In genomic region chr8:13541526-13541925, GRCm38 (mm10) we compare ENCODE assay signal across 25 mouse cellular contexts. TPM values are rescaled to one million over a fixed set of nuclear protein-coding genes. Genes with fewer than 3 reads are reported as not detected.
DNase-seq lines count a peak whose midpoint lies in the region.
"Had no signal": no experiment of that assay in that cellular context is flagged by ENCODE, and none has a peak within 500 bp of the region (broad histone marks: within the 10 kb centered on the region; RNA-seq: fewer than 3 reads in every experiment).

No protein-coding gene starts in this region.

- H3K4me1 ChIP-seq in midbrain, embryonic 10.5 days = no peaks in the 10 kb centered on the region
- H3K4me1 ChIP-seq: embryonic facial prominence, embryonic 10.5 days; embryonic facial prominence, embryonic 12.5 days; forebrain, embryonic 13.5 days; forebrain, embryonic 15.5 days had no signal

- no peaks in the 10 kb centered on the region for H3K36me3 ChIP-seq in midbrain, embryonic 10.5 days
- H3K36me3 ChIP-seq: embryonic facial prominence, embryonic 10.5 days; embryonic facial prominence, embryonic 12.5 days; forebrain, embryonic 15.5 days; G1E had no signal

- peak; percentile 77 for DNase-seq in ES-CJ7 (ENCODE audit: low read depth, low spot score)
- peak; percentile 22 for DNase-seq in MN1 (ENCODE audit: low spot score)
- peak; percentile 88 for DNase-seq in ZHBTc4 (ENCODE audit: low read depth, low spot score)
- DNase-seq in midbrain, embryonic 10.5 days (ENCODE audit: low spot score) = no peak
- DNase-seq in thymus, postnatal 10 days (ENCODE audit: low spot score in 2 of 2) = no peak
- DNase-seq: adrenal gland, adult 2 months; adrenal gland, postnatal 10 days; adrenal gland, postnatal 25 days; B cell, adult 2 months; cerebellum, adult 11 months; cerebellum, adult 18-20 months; cerebellum, adult 9-10 months; cerebellum, postnatal 10 days; cerebellum, postnatal 25 days; forebrain, postnatal 0 days had no signal

- H3K27ac ChIP-seq in midbrain, embryonic 10.5 days (replicated peaks) = no peak overlapping the region
- H3K27ac ChIP-seq: embryonic facial prominence, embryonic 10.5 days; embryonic facial prominence, embryonic 12.5 days; forebrain, embryonic 13.5 days; forebrain, embryonic 15.5 days had no signal

- H3K27me3 ChIP-seq in midbrain, embryonic 10.5 days (ENCODE audit: low read depth, poor library complexity, severe bottlenecking) = no peaks in the 10 kb centered on the region
- H3K27me3 ChIP-seq: CH12.LX; embryonic facial prominence, embryonic 12.5 days; forebrain, embryonic 13.5 days; forebrain, embryonic 15.5 days had no signal

- no peak overlapping the region for H3K4me3 ChIP-seq in midbrain, embryonic 10.5 days
- H3K4me3 ChIP-seq: embryonic facial prominence, embryonic 10.5 days; embryonic facial prominence, embryonic 12.5 days; forebrain, embryonic 13.5 days; forebrain, embryonic 15.5 days had no signal

- peaks cover 13% of the 10 kb centered on the region for H3K9me3 ChIP-seq in midbrain, embryonic 10.5 days (replicated peaks)
- H3K9me3 ChIP-seq: embryonic facial prominence, embryonic 12.5 days; G1E had no signal

- 72% methylated on average over 5 of the region's 5 CpGs for WGBS in midbrain, embryonic 10.5 days

RNA-seq across cellular contexts. Expression of gene 1700029H14Rik, which starts 20.7 kb away (rescaled TPM):
- polyA plus RNA-seq in midbrain, embryonic 10.5 days (2016; fragmentation: Nextera tagmentation; extraction: Ambion mirVana) = not detected in 2 replicates
- polyA plus RNA-seq: adrenal gland, adult 2 months; brain, embryonic 14.5 days; embryonic facial prominence, embryonic 10.5 days; embryonic facial prominence, embryonic 12.5 days; embryonic facial prominence, embryonic 14.5 days; forebrain, embryonic 11.5 days; forebrain, embryonic 13.5 days; forebrain, embryonic 15.5 days; forebrain, postnatal 0 days; G1E had no signal

RNA-seq across cellular contexts. Expression of gene Gas6, which starts 47.2 kb away (rescaled TPM):
- 8.9 and 14.6 TPM in 2 replicates for polyA plus RNA-seq in midbrain, embryonic 10.5 days (2016; fragmentation: Nextera tagmentation; extraction: Ambion mirVana)
- polyA plus RNA-seq: CD4-positive, CD25-positive, alpha-beta regulatory T cell, adult 4 months; G1E had no signal

Comparison
In these comparisons a context has a peak if more than half of its experiments do, and no peak if none do; other contexts are left out.
1. DNase-seq: peak in ES-CJ7 (single experiment), MN1 (single experiment) and ZHBTc4 (single experiment); none in midbrain, embryonic 10.5 days (single experiment) and thymus, postnatal 10 days (0 of 2).